Mouse (Mus musculus) urinary bladder, postnatal 36 days (tissue): Measurements from ENCODE around the gene Gm7102.
"Not testable (repeated sequence)": the region's sequence is repeated elsewhere in the genome, so short reads cannot be mapped to it uniquely, and the experiment has no call there.

Experiments
- DNase-seq, 2 experiments: peaks; one replicate each; pipeline ENCODE4 v3.0.0; 2022; ENCODE audit warnings: low spot score in 2 of 2, mixed read lengths in 1 of 2

Gene Gm7102

DNA sequence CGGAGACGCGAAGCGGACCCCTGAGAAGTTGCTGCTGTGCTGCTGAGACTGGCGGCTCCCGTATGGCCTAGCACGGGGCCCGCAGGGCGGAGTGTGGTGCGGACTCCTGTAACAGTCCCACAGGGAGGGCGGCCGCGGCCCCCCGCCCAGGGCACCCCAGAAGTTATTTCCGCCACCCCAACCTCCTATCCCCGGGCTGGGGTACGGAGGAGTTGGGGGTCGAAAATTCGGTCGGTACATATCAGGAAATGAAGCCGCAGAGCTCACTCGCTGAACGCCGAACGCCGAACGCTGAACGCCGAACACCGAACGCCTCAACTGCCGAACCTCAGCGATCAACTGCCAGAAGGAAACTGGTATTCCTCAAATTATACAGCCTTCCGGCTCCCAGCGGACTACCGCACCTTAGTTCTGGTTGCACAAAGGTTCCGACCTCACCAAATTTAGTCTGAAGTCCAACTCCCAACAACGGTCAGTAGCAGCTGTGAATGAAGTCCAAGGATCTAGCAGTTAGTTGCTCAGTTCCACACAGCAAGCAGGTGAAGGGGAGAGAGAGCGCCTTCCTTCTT, at the start of gene Gm7102:
Gene Gm7102, minus strand, starts transcription at position 554 of the 569 bp plus-strand sequence.
- no peak for DNase-seq

DNA sequence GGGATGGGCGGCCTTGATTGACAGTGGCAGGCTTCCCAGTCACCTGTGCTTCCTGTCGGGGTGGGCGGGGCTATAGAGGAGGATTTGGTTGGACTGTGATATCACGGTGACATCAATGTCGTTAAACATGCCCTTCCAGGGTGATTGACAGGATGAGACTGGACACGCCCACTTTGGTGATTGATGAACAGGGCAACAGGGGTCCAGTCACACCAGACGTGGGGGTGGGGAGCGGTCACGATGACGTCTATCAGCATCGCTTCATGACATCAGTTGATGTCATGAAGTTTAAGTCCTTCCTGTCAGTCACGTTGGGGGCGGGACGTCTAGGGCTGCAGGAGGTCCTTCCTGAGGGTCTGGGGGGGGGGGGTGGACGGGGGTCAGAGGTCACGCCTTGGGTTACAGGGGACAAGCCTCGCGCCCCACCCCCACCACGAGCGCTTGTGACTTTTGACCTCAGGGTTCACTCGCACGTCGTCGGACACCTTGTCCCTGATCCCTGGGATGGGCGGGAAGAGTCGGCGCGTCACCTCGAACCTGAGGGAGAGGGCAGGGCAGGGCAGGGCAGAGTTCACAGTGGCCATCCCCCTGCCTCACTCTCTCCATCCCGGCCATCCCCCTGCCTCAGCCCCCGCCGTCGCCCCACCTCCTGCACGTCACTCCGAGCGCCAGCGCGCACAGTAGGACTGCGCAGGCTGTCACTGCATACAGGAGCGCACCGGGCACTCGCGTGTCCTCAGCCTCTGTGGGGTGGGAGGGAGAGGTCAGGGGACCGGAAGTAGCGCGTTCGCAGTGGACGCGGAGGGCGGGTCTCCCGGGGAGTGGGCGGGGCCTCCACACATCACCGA, 48.8 kb upstream of the Gm7102 start:
- DNase-seq, result peak in 1 of 2 experiments; percentile 2

DNA sequence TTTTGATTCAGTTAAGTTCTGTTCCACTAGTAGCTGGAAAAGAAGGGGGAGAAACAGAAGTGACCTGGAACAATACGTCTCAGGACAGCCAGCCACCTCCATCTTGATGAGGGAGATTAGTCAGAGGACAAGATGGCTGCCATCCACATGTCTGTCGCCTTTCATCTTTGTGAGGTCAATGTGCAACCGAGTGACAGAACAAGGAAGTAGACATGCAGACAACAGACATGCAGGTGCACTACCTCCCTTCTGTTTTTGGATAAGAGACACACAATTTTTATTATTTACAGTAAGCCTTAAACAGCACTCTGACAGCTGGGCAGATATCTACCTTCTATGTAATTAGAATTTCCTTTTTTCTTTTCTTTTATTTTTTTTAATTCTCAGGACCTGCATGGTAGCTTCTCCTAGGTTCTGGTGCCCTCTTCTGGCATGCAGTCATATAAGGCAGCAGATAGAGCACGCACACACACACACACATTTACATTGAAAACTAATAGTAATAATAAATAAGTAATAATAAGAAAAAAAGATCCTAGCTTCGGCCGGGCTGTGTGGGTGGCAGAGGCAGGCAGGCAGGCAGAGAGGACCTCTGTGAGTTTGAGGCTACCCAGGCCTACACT, 47.7 kb upstream of the Gm7102 start:
- no peak for DNase-seq

DNA sequence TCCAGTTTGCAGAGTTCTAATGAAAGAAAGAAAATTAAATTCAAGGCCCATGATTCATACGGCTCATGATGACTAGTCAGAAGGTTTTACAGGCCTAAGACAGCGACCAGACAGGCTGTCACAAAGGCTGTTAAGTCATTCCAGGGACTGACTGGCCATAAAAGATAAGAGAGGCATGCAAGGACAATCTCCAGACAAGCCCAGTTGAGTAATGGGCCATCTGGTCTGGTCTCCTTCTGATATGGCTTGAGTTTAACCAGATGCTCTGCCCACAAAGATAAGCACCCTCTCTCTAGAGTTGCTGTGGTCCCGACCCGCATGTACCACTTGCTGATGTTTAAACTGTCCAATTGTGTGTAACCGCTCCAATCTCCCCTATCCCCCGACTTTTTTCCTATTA, 31.4 kb upstream of the Gm7102 start:
- DNase-seq, result not testable (repeated sequence)

DNA sequence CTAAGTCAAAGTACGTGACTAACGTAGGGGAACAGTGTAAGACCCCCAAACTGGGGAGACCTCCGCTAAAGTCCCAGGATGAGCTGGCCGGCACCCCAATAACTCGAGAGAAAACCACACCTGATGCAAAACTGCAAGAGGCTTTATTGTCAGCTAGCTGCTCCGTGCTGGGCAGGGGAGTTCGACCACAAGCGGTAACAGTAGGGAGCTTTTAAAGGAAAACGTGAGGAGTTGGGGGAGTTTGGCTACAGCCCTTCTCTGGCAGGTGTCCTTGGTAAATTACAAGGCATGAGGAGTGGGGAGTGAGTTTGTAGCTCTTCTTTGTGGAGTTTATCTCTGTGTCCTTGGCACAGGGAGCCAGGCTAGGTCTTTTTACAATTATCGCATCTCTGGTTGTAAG, 23.7 kb upstream of the Gm7102 start:
- peak; percentile 17 to 27 for DNase-seq

DNA sequence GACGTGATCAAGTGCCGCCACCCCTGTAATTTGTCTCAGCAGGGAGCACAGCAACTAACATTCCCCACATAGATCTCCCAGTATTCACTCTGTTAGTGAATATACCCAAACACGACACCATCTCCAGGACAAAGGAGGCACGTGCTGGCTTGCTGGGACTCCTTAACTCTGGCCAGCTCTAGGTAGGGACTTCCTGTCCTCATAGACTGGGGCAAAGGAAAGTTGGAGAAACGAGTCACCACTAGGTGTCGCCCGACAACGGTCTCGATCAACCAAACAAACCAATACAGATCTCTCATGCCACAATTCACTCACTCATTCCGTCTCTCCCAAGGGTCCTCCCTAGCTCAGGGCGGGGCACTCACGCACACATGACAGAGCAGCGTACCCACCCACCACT, 23.2 kb upstream of the Gm7102 start:
- DNase-seq, result peak; percentile 83 to 87

DNA sequence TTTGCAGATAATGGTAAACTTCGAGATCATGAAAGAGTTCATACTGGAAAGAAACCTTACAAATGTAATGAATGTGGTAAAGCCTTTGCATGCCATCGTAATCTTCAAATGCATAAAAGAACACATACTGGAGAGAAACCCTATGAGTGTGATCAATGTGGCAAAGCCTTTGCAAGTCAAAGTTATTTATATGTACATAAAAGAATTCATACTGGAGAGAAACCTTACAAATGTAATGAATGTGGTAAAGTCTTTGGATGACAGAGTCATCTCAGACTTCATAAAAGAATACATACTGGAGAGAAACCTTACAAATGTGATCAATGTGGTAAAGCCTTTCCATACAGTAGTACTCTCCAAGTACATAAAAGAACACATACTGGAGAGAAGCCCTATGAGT, 7.5 kb upstream of the Gm7102 start, which contains the start of gene Gm6020:
Gene Gm6020, plus strand, starts transcription at position 301 of the 400 bp plus-strand sequence.
- not testable (repeated sequence) for DNase-seq

DNA sequence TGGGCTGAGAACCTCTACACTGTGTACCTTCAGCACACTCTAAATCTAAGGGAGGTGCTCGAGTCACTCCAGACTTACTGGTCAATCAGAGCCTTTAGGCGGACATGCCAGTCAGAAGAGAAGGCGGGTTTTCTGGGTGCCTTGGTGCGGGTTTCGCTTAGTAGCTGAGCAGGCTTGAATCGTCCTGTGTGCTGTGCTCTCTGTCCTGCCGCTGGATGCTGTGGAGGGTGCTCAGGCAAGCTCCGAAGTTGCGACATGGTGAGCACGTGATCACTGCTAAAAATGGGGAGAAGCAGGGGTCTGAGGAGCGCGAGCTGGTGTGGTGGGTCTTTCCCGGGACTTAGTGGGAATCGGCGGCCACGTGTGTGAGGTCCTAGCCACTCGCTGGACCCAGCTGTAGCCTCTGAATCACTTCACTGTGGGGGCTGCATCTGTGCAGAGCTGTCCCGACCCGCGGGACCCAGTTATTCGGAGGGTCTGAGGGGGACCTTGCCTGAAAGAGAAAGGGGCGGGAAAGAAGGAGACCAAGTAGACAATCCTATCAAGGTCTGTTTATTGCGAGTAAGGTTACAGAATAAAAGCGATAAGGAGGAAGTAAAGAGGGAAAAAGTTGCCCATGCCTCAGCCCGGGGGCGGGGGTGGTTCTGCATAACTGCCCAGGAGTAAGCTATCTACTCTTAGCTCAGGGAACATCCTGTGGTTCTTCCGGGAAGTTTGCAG, 24.2 kb downstream of the Gm7102 start:
- peak; percentile 8 to 16 for DNase-seq

DNA sequence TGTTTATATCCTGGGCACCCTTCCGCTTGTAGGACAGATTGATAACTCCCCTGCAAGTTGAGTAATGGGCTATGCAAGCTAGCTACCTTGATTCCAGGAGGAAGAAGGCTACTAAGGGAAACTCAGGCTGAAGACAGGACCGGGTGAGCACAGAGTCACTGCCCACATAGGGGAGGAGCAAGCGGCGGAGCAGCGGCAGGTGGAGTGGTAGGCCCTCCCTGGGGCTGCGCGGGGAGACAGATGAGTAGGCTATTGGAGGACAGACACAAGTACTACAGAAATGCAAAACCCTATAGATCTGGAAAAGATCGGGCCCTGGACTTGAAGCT, 24.8 kb downstream of the Gm7102 start:
- DNase-seq, result peak in 1 of 2 experiments; percentile 9

DNA sequence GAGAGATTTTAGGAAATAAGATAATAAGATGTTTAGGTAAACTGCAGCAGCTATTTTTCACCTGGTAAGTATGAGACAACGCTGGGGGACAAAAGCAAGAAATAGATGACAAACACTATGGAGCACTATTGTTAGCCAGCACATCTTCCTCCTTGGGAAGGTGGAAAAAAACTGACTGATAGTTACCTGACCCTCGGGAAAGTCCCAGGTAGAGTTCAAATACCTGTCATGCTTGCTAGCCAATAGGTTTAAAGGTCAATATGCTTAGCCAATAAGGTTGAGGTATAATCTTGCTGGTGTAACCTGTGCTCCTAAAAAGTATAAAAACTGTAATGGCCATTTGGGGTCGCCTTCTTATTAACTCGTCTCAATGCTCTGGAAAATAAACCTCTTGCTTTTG, 34.8 kb downstream of the Gm7102 start:
- DNase-seq, result no peak

DNA sequence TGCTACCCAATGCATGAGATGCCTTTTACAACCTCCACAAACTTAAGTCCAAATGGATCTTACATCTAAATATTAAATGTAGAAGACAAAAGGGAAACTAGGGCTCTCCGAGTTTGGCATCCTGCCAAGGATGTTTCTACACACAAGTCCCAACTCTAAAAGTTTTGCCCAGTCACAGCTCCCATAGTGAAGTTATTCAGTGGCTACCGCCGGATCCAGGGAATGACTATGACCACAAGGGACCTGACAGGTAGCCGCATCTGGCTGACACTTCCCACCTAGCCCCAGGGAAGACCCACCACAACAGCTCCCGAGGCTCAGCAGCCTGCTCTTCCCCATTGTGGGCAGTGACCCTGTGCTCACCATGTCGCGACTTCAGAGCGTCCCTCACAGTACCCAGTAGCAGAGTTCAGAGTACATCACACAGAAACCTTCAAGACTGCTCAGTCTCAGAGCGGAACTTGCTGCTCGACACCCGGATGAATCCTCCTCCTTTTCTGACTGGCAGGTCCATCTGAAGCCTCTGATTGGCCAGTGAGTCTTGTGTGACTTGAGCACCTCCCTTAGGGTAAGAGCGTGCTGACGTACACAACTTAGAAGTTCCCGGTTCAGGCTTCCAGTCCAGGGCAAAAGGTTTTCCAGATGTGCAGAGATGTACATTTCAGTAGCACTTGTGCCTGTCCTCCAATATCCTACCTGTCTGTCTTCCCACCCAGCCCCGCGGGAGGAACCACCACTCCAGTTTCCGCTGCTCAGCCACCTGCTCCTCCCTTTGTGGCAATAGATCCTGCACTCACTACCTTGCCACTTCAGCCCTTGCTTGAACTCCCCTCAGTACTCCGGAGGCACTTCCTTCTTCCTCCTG, 35.5 kb downstream of the Gm7102 start, which contains the start of gene Zfp950:
Gene Zfp950, minus strand, starts transcription at position 499 of the 865 bp plus-strand sequence.
- peak; percentile 68 to 82 for DNase-seq

DNA sequence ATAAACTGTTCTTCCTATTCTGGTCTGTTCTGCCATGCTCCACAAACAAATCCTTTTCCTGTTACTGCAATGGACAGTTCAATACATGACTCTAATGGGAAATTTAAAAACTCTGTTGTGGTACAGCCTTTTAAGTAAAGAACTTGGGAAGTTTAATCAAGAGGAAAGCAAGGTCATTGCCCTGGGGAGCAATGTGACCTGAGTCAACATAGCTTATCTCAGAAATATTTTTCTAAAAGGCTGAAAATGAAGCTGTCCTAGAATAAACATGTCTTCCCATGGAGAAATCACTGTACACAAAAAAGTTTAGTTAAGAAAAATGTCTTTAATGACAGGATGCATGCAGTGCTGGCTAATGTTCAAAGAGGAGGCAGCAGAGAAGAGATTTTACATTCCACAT, 37.5 kb downstream of the Gm7102 start:
- no peak for DNase-seq

DNA sequence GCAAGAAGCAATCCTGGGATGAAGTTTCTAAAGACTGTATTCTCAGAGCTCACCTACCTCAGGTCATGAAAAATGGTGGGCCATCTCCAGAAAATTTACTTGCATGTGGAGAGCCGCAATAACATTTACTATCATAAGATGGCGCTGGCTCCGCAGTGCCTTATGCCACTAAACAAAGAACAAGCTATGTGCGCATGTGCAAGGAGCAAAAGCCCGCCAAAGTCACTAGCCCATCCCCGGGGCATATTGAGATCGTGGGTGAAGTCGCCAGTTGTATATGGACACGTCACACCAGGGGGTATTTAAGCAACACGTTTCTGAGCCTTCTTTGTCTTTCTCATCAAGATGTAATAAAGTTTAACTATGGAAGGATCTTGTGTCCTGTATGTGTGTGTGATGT, 45.0 kb downstream of the Gm7102 start:
- no peak for DNase-seq
